Mouse (Mus musculus) thymus, adult 2 months (tissue): Measurements from ENCODE around the gene 7530416G11Rik.

Experiments
- CTCF ChIP-seq: fragments of 200-500 bp; IDR thresholded peaks from 2 replicates; pipeline ENCODE4 v1.5.1; 2012; ENCODE audit warnings: mild to moderate bottlenecking, control low read depth, low read length, moderate library complexity, borderline replicate concordance; ENCODE audit not compliant: control insufficient read depth, poor library complexity, insufficient read depth; ENCODE audit errors: extremely low read depth
- POLR2A ChIP-seq: fragments of 200-500 bp; IDR thresholded peaks from 2 replicates; pipeline ENCODE4 v1.6.1; 2012; ENCODE audit warnings: mild to moderate bottlenecking, low read length, control low read depth, moderate library complexity; ENCODE audit not compliant: control insufficient read depth, poor library complexity, insufficient read depth; ENCODE audit errors: extremely low read depth

- no peak for TF ChIP-seq CTCF
- TF ChIP-seq POLR2A = no peak
Measured at GRCm38 (mm10) chr15:85464190-85464589, 38.8 kb downstream of the 7530416G11Rik start.
